Mouse (Mus musculus): ENCODE data around the gene Slc7a10.

GRCm38 (mm10) chr7:35211791-35212190 is 25.6 kb downstream of the Slc7a10 start:
- TF ChIP-seq CTCF (IDR thresholded peaks at IDR 0.05; ENCODE audit: borderline replicate concordance, insufficient read depth, low read depth, low read length) (no peak), POLR2A (IDR thresholded peaks at IDR 0.05; ENCODE audit: borderline replicate concordance, insufficient read depth, low read length) (no peak)

All from cerebellum, adult 2 months (tissue).